Mouse (Mus musculus): ENCODE measurements around the gene Ttll4.

Ttll4 gene

DNA sequence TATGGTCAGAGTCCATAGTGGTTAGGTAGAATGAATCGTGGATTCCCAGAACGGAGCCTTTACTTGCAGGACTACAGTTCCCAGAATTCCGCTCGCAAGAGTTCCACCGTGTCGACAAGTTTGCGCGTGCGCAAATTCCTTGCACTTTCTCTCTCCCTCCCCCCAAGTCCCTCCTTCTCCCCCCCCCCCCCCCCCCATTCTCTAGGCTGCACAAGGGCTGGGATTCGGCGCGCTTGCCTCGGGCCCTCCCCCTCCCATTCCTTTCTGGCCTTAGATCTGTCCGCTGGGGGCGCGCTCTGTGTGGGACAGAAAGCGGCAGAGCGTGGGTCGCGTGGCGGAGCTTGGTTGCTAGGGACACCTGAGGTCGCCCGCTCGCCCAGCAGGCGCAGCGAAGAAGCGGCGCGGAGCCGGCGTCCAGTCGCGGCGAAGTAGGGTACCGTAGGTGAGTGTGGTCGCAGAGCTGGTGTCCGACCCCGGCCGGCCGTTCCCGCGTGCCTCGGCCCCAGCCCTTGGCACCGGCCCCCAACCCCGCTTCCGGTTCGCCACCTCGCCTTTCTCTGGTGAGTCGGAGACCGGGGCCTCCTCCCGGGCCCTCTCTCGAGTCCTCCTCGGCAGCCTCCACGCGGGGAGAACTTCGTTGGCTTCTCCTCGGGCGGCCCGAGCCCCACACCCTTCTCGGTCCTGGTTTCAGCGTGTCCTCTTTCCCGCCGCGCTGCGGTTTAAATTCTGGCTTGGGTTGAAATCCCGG, at the start of gene Ttll4:
Gene Ttll4 (plus strand): TSS at position 298 of the 748 bp plus-strand sequence.
- peak; percentile 89 for DNase-seq (ENCODE audit: low spot score)

DNA sequence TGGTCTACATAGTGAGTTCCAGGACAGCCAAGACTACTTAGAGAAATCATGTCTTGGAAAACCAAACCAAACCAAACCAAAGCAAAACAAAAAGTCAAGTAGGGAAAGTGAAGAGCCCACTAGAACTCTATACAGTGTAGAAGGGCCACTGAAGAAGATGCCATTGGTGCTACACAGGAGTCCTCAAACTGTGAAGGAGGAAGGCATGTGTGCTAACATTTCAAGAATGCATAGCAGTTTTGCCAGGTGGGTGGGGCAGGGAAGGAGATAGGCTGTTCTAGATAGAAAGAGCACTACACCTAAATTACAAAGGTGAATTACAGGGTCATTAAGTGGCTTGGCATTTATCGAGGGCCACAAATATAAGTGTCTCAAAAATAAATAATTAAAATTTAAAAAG, 37.4 kb upstream of the Ttll4 start:
- DNase-seq (ENCODE audit: low spot score) = no peak

DNA sequence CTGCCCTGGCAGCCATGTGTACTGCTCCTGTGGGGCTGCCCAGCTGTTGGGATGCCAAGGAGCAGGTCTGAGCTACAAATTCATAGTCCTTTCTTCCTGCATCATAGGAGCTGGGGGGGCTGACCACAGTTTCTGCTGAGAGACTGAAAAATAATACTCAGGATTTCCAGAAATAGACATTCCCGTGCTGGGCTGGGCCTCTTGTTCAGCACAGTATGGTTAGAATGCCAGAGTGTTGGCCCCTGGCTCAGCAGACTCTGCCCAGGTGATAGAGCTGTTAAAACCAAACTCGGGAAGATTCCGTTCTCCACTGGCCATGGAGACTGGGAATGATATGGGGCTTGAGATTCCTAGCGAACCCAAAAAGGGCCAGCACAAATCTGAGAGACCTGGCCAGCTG, 35.5 kb upstream of the Ttll4 start:
- DNase-seq (ENCODE audit: low spot score) = no peak

DNA sequence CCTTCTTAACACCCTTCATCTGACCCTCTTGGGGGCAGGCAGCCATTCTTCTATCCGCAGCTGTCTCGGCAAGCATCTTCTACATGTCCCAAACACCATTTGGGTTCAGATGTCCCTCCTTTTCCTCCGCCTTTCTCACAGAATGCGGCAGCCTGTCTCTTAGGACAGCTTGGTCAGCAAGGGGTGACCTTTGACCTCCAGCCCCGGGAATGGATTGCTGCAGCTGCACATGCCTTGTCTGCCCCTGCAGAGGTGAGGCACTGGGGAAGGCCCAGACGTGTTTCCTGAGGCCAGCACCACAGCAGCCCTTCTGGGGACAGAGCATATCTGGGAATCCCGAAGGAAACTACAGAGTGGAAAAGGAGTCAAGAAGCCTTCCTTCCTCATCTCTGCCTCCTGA, 33.5 kb upstream of the Ttll4 start:
- no peak for DNase-seq (ENCODE audit: low spot score)

DNA sequence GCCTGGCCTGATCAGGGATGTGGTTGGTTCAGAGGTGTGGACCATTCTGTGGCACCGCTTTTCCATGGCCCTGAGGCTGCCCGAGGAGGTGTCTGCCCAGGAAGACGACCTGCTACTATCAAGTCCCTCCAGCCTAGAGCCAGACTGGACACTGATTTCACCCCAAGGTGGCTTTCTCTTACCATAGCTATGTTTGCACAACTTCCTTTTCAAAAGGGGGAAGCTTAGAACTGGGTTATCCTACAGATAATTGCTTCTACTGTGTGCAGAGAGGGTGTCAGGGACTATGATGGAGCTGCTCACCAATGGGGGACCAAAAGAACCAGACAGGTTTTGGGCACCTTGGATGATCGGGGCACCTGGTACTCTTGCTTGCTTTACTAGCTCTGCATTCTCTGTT, 28.8 kb upstream of the Ttll4 start:
- DNase-seq (ENCODE audit: low spot score) = no peak

DNA sequence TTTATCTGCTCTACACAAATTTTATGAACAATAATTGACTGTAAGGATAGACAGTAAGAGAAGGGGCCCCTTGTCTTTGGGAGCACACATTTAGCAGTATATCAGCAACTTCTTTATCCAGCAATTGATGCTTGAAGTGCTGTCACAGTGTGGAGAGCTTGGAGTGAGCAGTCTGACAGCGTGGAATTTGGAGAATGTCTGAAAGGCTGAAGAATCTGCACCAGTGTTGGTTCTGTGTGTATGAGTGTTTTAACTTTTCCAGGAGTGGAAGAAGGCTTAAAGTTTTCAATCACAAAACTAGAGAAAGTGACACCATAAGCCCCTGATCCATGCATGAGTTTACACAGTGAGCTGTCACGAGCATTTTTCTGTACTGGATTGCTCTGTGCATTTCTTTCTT, 18.0 kb upstream of the Ttll4 start:
- DNase-seq (ENCODE audit: low spot score) = no peak

DNA sequence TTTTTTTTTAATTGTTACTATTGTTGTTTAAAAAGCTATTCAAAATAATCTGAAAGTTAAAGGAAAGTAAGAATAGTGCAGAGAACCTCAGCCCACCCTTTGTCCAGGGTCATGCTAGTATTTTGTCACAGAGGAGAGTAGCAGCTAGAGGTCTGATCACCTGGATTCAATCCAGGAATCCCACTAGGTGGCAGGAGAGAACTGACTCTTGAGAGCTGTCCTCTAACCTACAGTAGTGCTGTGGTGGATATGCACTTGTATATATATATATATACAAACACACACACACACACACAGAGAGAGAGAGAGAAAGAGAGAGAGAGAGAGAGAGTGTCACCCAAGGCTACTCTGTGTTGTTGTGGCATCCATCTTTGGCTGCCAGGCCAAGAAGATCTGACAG, 17.6 kb upstream of the Ttll4 start:
- DNase-seq (ENCODE audit: low spot score) = no peak

DNA sequence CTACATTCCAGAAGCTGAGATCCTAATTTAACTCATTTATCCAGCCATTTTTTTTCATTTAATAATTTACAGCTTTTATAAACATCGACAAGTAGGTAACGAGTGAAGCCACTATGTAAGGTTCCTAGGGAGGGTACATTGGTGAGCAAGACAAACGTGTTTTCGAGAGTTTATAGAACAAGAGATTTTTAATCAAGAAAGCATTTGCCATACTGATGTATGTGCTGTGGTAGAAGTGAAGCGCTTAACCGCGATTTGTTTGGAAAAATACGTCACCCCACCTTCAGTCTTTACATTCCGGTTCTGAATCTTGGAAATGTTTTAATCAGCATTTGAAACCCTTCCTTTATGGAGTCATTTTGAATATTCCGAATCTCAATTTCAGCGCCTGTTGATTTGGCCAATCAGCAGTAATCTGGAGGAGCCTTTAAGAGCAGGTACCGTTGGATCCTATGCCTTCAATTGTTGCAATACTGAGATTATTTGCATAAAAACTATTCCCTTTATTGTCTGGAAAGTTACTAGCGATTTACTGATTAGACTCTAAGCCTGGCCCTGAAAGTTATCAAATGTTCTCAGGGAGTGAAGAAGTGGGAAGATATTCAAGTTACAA, 814 bp downstream of the Ttll4 start:
- DNase-seq (ENCODE audit: low spot score) = no peak

DNA sequence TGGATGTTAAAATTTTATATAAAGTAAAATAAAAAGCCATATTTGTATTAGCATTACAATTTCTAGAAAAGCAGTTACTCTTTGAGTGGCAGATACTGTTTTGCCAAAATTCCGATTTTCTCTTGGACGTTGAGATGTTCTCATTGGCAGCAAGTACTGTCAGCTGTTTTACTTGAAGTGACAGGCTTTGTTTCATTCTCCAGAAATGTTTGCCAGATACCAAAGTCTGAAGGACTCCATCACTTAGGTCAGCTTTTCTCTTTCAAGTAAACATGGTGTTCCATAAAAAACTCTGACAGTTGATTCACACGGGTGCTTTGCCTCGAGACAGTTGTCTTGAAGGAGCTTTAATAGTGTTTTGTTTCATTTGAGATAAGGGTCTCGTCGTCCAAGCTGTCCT, 3.6 kb downstream of the Ttll4 start:
- no peak for DNase-seq (ENCODE audit: low spot score)

DNA sequence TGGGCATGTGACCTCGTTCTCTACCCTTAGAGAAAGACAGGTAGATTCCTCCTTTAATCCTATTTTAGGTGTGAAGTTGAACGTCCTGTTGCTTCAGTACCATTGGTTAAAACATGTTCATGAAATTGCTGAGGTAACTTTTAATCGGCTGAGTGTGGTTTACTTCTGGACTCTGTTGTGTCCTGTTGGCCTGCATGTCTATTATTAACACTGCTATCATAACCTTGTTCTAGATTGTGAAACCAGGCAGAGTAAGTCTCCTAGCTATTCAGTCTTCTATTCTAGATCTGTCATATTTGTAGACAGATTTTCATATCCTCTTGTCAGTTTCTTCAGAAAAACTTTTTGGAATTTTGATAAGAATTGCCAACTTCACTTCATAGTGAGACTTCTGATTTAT, 6.8 kb downstream of the Ttll4 start:
- no peak for DNase-seq (ENCODE audit: low spot score)

DNA sequence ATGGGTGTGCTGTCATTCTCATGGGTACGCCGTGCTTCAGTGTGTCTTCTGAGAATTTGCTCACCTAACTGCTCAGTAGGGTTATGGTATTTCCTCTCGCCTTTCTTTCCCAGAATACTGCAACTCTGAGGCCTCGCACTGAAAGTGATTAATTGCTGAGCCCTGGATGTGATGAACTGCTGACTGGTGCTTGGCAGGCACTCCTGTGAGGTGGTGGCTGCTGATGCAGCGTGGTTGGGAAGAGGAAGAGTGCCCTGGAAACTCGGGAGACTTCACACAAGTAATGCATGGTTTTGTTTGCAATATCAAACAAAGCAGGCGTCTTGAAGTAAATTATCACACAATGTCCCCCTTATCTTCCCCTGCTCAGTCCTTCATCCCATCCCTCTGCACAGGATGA, 11.2 kb downstream of the Ttll4 start:
- DNase-seq (ENCODE audit: low spot score) = no peak

DNA sequence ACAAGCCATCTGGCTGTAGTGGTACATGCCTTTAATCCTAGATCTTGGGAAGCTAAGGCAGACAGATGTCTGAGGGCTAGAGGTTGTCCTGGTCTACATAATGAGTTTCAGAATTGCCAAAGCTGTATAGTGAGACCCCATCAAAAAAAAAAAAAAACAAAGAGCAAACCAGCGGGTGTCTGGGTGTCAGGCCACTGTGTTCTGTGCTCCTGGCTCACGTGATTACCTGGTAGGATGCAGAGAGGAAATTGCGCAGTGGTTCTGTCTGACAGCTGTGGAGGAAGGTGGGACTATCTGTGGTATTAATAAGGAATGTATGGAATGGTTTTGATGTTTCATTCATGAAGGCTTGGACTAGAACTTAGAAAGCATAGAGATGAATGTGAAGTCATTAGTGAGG, 15.3 kb downstream of the Ttll4 start:
- no peak for DNase-seq (ENCODE audit: low spot score)

DNA sequence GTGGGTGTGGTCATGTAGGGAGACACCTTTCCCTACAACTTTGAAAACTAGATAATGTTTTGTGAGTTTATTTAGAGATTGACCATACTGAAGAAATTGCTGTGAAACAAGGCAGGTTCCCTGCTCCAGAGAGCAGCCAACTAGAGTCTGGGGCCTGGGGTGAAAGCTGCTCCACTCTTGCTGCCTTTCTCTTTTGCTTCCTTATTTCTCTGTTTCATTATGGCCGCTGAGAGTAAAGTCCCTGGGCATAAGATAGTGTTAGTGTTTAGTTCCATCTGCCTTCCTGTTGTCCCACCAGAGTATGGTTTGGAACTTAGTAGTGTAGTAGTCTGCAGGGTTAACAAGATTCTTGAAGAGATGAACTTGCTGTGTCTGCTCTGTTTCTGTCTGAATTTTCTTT, 16.3 kb downstream of the Ttll4 start:
- no peak for DNase-seq (ENCODE audit: low spot score)

DNA sequence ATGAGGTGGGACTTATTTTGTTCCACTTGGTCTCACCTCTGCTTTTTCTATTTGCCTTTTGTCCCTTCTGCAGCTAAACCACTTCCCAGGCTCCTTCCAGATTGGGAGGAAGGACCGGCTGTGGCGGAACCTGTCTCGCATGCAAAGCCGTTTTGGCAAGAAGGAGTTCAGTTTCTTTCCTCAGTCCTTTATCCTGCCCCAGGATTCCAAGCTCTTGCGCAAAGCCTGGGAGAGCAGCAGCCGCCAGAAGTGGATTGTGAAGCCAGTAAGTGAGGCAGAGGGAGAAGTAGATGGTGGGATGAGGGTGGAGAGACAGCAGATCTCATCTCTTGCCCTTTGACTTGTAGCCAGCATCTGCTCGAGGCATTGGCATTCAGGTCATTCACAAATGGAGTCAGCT, 25.6 kb downstream of the Ttll4 start:
- no peak for DNase-seq (ENCODE audit: low spot score)

DNA sequence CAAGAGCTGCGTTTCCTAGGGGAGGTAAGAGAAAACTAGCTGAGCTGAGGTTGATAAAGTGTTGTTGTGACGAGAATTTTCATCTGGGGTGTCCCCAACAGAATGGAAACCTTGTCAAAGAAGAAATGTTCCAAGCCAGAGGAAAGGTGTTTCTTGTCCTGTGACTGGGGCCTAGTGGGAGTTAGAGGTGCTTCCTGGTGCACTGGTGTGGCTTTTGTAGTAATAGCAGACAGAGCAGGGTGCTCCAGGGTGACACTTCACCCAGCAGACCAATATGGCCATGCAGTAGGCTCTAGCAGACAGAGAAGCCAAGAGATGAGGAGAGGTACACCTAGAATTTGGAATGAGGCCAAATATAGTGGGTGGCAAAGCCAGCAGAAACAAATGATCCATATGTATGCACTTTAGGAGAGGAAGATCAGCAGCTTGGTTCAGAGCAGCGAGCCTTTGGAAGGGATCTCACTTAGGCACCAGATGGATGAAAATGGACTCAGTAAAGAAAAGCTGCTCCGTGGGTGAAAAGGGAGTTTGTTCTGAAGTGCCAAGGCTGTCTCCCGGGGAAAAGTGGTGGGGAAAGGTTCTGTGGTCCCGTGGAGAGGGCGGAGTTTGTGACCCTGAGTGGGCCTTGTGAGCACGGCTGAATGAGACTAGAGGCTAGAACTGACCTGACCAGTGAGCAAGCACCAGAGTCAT, 32.5 kb downstream of the Ttll4 start:
- DNase-seq (ENCODE audit: low spot score) = no peak

DNA sequence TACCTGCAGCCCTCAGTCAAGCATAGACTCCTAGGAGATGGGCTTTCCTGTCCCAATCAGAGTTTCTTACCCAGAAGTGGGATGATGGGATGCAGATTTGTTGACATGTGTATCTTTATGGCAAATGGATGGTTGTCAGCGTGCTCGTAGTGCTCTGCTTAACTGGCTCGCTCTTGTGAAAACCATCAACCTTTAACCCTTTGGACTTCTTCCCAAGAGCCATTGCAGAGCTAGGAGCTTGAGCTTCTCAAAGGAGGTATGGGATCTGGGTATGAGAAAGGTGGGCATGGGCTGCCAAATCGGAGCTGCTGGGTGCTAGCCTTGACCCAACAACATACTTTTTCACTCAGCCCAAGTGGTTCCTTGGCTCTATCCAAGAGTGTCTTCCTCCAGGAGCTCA, 34.3 kb downstream of the Ttll4 start:
- DNase-seq (ENCODE audit: low spot score) = no peak

DNA sequence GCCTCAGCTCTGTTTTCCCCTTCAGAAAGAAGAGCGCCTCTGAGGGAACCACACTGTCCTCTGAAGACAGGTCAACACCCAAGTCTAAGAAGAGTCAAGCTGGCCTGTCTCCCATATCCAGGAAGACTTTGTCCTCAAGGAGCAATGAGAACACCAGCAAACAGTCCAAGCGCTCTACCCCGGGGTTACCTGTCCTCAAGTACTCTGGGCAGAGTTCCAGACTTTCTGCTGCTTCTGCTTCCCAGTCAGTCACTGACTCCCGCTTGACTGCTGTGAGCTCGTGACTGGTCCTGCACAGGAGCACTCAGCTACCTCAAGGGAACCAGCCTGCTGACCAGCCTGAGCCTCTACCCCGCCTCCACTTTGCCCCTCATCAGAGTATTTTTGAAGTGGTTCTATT, 35.9 kb downstream of the Ttll4 start:
- DNase-seq (ENCODE audit: low spot score) = no peak

DNA sequence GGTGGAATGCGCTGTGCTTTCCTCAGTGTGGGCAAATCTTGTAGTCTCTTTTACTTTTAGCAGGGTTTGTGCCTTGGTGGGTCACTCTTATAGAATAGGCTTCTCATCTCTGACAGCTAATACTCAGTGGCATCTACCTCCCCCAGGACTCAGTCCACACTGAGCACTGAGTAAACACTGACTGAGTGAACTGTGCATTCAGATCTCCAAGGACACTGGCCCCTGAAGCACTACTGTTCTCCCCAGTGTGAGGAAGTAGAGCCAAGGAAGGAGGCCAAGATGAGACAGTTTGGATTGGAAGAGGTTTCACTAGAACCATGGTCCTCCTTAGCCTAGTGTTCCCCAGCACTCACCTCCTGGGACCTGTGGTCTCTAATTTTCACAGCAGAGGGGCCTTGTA, 36.8 kb downstream of the Ttll4 start:
- DNase-seq (ENCODE audit: low spot score) = no peak

DNA sequence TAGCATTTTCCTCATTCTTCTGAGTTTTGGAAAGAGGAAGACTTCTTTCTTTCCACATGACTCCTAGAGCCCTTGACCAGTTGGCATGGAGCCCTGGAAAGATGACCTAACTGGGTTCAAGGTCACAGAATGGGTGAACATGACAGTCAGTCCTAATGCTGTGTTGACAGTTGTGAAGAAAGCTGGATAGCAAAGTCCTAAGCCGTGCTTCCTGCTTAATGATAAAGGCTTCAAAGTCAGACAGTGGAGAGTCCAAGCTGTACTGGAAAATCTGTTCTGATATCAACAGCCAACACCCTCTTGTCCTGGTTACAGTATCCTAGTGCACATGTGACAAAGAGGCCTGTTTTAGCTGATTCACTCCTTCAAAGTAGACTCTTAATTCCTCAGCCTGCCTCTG, 37.2 kb downstream of the Ttll4 start:
- no peak for DNase-seq (ENCODE audit: low spot score)

DNA sequence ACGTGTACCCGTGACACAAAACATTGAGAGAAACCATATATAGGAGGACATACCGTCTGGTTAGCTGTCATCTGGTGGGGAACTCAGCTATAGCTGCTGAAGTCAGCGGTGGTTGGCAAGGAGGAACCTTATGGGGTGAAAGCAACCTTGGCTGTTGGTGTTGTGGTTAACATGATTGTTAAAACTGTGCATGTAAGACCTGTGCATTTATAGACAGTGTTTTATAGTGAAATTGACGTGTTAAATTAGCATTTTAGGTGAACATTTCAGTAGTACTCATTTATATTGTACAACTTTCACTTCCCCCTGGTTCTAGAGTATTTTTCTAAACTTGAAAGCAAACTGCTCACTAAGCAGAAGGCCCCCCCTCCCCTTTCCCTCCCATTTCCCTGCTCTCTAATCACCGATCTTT, 40.6 kb downstream of the Ttll4 start:
- DNase-seq (ENCODE audit: low spot score) = no peak

DNA sequence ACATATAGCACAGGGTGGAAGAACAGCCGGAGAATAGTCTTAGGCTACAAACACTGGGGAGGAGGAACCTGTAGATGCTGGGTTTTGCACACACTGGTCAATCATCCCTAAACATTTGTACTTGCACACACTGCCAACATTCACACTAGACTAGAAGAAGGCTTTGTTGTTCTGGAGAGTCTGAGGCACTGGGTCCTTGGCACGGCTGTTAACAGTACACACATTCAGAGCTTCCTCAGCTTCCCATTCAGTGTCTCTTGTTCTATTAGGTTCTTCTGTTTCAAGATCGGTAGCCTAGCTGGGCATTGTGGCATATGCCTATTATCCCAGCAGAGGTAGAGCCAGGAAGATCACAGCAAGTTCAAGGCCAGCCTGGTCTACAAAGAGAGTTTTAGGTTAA, 42.6 kb downstream of the Ttll4 start:
- DNase-seq (ENCODE audit: low spot score) = no peak

DNA sequence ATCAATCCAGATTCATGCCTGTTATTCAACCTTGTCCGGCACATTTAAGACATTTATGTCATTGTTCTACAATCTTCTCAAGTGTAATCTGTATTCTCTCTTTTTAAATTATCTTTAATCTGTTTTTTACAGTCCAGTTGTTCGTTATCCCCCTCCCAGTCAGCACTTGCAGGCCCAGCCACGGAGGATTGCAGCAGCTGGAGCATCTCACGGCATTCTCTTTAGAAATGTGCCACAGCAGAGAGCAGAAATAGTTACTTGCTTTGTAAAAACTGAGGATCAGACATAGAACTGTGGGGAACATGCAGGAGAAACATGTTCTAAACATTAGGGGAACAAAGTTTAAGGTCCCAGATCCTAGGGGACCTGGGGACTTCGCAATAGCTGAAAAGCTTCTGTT, 43.5 kb downstream of the Ttll4 start:
- no peak for DNase-seq (ENCODE audit: low spot score)

DNA sequence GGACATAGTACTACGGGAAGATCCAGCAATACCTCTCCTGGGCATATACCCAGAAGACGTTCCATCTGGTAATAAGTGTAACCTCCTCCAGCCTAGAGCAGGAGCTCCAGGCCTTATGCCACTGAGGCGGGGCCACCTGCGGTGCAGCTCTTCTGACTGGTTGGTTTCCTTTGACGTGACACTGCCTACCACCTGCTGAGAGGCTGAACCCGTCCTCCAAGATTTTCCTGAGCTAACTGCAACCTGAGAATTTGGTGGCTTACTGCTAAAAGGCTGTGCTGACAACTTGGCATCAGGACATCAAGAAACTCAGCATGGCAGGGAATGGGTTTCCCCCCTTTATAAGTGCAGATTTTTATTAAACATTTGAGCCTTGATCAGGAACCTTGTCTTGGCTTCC, 48.0 kb downstream of the Ttll4 start:
- DNase-seq (ENCODE audit: low spot score) = no peak

DNA sequence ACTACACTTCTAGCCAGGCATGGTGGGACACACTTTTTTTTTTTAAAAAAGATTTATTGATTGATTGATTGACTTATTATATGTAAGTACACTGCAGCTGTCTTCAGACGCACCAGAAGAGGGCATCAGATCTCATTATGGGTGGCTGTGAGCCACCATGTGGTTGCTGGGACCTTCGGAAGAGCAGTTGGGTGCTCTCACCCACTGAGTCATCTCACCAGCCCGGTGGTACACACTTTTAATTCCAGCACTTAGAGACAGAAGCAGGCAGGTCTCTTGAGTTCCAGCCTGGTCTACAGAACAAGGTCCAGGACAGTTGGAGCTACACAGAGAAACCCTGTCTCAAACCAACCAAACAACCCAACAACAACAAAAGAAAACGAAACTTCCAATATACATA, 50.5 kb downstream of the Ttll4 start:
- DNase-seq (ENCODE audit: low spot score) = no peak
